Mouse (Mus musculus): Measurements from ENCODE around the gene Reck. TPM values are rescaled to one million over a fixed set of nuclear protein-coding genes. Genes with fewer than 3 reads are reported as not detected.

Reck gene
- total RNA-seq, 2 experiments from 2014 or later, result 25.6 to 26.6 TPM

DNA sequence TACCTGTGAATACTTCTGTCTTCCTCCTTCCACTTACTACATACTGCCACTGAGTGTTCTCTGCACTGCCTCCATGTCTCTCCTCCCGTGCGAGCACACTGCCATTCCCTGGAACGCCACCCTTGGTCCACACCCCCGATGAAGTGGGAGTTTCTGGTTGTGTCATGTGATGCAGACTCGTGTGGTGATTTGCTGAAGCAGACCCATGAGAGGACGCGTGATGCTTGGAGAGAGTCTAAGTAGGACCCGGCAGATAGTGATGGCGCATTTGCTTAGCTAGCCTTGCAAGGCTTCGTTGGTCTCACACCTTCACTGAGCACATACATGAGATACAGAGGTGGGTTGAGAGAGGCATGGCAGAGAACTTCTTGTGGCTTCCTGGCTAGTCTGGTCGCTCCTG, 117.7 kb downstream of the Reck start:
- DNase-seq (ENCODE audit: low spot score in 2 of 2), result no peak

DNA sequence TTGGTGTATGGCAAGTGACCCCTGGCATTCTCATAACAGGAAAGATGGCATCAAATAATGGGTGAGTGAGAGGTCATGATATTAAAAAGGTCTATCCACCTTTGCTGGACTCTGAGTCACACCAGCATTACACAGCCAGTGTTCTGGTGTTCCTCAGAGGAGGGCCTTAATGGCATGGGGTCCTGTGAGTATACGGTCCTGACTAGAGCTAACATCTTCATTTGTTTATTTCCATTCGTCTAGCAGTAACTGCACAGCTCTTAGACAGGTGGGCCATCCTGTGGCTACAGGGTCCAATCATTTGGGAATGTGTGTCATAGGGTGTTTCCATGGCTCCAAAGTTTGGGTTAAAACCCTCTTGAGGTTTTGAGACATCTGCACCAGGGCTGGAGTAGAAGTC, 119.0 kb downstream of the Reck start:
- no peak for DNase-seq (ENCODE audit: low spot score in 2 of 2)

Other genes starting within 250 kb of the Reck start
- 10 to 100 TPM; 43.0 to 47.5 TPM for gene Npr2, start 243.6 kb upstream of the Reck start, total RNA-seq (2021)
- gene Spag8, start 221.9 kb upstream of the Reck start, total RNA-seq (2021), result 1 to 10 TPM; 1.2 to 1.4 TPM
- gene Hint2, start 219.1 kb upstream of the Reck start, total RNA-seq (2021), result 10 to 100 TPM; 76.5 to 83.8 TPM
- gene Tmem8b, start 206.6 kb upstream of the Reck start, total RNA-seq (2021), result 10 to 100 TPM; 11.3 to 11.6 TPM
- under 1 TPM; 0.31 to 0.62 TPM for gene Fam221b, start 206.4 kb upstream of the Reck start, total RNA-seq (2021)
- gene Olfr70, start 174.7 kb upstream of the Reck start, total RNA-seq (2021), result not detected
- gene Olfr71, start 165.3 kb upstream of the Reck start, total RNA-seq (2021), result not detected
- gene Hrct1, start 148.3 kb upstream of the Reck start, total RNA-seq (2021), result 1 to 10 TPM; 2.4 to 3.6 TPM
- gene Spaar, start 145.5 kb upstream of the Reck start, total RNA-seq (2021), result 1 to 10 TPM; 1.4 to 2.0 TPM
- gene Olfr159, start 104.5 kb upstream of the Reck start, total RNA-seq (2021), result not detected
- gene Olfr156, start 51.6 kb upstream of the Reck start, total RNA-seq (2021), result not detected
- not detected for gene Olfr157, start 35.3 kb upstream of the Reck start, total RNA-seq (2021)
- not detected for gene Olfr155, start 24.0 kb upstream of the Reck start, total RNA-seq (2021)
- 10 to 100 TPM; 14.6 to 18.0 TPM for gene Glipr2, start 81.9 kb downstream of the Reck start, total RNA-seq (2021)
- under 1 TPM in 1 of 2 experiments, not detected in 1; 0.20 TPM for gene Ccin, start 108.0 kb downstream of the Reck start, total RNA-seq (2021)
- gene Clta, start 128.9 kb downstream of the Reck start, total RNA-seq (2021), result 100 to 1,000 TPM; 202 to 211 TPM
- gene Gne, start 208.6 kb downstream of the Reck start, total RNA-seq (2021), result 10 to 100 TPM; 34.8 to 48.5 TPM